Mouse (Mus musculus): ENCODE measurements at regions not wholly inside any gene's neighbourhood (a gene's known extent, or its start where the extent isn't known, plus 50 kb on each side); places are given as distances from the start of the nearest gene placed in this dataset.

DNA sequence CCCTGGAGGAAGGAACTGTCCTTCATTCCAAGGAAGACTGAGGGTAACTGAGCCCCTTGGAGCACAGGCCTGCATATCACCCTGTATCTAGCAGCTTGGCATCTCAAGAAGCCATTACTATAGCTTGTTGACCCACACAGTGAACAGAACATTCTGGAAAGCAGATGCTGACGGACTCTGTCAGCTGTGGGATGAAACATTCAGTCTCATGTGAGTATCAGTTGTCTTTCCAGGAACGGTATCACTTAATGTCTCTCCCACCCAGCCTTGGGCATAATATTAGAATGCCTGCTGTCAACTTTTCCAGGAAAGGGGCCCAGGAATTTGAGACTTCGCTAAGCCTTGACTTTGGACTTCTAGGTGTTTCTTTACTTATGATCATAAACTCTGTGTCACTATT is 76.3 kb upstream of the Egln3 start:
- DNase-seq (ENCODE audit: low spot score in 2 of 2) = no peak

DNA sequence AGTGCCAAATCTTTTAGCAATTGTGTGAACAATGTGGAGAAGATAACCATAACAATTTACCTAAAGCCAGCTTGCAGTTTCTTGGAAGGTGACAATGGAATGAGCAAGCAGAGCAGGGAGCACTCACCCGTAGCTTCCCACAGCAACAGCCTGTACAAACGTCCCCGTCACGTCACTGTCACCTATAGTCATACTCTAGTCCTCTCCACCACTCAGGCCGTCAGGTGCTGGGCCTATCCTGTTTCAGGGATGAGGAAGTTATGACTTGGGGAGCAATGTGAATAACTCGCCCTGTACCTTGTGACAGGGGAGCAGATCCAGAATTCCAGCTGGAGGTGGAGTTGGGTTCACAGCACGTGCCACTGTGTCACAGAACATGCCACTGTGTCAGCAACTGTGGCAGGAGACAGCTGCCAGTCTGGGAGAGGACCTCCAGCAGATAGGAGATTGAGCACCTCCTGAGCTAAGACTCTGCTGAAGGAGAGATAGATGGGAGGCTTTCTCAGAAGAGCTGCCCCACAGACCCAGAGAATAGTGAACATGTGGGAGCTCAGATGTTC is 73.4 kb upstream of the Egln3 start:
- no peak for DNase-seq (ENCODE audit: low spot score in 2 of 2)

DNA sequence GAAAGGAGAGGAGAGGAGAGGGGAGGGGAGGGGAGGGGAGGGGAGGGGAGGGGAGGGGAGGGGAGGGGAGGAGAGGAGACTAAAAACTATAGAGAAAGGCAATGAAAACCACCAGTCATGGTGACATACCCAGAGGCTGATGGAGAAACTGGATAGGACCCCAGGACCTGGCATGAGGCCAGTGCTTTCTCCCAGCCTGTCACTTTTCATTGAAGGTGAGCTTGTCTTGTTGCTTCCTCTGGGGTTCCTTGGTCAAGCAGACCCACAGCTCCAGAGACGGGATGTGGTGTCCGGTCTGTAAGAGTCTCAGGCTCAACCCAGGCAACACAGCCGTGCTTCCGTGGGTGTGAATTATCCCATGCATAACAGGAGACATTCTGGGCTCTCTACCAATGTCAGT is 69.8 kb upstream of the Egln3 start:
- DNase-seq (ENCODE audit: low spot score in 2 of 2) = no peak

DNA sequence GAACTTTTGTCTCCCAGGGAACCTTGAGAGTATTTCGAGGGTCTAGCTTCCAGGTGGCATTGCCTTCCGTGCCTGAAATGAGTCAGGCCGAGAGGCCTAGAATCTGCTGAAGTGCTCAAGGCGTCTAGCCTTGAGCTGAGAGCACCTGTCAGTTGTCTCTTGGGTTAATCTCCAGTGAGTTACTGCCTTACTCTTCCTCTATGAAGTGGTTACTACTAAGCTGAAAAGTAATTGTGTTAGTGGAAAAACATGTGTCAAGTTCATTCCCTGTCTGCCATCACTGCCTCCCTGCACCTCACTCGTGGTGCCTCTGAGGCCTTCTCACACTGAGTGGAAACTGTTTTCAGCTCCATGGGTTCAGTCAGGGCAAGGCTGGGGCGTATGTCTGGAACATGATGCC is 69.0 kb upstream of the Egln3 start:
- DNase-seq (ENCODE audit: low spot score in 2 of 2) = no peak

DNA sequence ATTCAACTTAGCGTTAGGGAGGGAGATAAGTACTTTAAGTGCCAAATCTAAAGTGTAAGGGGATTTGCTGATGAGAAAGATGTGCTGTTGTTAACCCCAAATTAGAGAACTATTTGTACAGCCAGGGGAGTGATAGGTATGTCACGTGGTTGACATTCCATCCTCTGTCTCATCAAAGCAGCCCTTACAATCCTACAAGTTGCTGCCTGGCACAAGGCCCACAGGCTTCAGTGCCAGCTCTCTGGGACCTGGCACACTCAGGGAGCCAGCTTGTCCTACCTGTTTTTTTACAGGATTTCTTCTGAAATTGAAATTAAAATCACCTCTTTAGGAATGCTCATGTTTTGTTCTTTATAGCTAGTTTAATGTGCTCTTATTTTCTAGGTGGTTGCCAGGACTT is 68.6 kb upstream of the Egln3 start:
- DNase-seq (ENCODE audit: low spot score in 2 of 2) = no peak

DNA sequence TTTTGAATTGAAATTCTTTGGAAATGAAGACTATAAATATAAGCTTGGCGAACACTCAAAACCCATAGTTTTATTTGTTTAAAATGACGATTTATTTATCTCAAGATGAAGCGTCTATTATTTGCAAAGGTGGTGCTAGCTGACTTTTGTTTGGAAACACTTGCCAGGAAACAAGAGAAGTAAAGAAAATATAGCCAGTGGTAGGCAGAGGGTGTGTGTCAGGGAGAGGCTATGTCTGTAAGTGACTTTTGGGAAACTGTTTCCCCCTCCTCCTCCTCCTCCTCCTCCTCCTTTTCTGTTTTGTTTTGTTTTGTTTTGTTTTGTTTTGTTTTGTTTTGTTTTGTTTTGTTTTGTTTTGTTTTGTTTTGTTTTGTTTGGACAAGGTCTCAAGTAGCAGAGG is 62.2 kb upstream of the Egln3 start:
- no peak for DNase-seq (ENCODE audit: low spot score in 2 of 2)

DNA sequence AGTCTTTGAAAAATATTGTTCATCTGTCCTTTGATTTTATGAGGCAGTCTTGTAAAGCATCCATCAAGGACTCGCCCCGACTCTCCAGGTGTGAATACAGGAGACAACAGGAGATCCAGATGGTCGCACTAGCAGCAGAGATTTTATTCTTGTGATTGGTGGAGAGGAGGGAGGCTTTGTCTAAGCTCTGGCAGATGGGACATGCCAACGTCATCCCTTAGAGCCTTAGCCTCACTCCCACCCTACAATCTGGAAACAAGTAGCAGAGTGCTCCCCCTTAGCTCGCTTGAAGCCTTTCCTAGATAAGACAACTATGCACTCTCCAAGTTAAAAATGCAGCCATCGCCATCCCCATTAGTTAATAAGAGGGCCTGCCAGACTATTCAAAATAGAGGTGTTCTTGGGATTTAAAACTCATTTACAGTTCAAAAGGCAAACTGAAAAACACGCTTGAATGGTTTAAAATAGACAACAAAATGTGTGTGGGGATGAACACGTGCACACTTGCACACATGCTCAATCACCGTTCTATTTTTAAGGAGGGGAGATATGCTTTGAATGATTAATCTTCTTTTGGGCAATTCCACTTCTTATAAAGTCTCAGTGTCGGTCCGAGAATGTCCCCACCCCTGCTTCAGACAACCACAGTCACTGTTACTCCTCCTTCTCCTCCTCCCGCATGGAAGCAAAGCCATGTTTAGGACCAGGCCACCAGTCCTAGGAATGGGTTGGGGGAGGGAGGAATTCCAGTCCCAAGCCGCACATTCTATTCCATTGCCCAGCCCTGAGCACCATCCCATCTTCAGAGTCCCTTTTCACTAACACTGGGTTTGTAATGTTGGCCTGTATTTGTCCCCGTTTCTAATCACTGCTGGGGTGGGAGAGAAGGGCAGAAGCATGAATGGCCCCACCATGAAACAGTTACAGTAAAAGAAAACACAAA is 61.5 kb upstream of the Egln3 start:
- DNase-seq (ENCODE audit: low spot score in 2 of 2) = peak in 1 of 2 experiments; percentile 10

DNA sequence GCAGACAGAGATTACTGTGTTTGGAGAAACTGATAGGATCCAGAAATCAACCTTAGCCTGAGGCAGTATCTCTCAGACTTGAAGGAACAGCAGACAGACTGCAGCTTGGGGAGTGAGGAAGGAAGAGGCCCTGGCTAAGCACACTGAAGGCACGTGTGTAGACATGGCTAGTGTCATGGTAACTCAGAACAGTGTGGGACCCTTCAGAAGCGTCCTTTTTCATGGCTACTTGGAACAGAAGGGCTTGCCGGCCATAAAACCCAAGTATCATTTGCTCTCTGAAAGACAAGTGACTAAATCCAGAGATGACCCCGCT is 60.7 kb upstream of the Egln3 start:
- no peak for DNase-seq (ENCODE audit: low spot score in 2 of 2)

DNA sequence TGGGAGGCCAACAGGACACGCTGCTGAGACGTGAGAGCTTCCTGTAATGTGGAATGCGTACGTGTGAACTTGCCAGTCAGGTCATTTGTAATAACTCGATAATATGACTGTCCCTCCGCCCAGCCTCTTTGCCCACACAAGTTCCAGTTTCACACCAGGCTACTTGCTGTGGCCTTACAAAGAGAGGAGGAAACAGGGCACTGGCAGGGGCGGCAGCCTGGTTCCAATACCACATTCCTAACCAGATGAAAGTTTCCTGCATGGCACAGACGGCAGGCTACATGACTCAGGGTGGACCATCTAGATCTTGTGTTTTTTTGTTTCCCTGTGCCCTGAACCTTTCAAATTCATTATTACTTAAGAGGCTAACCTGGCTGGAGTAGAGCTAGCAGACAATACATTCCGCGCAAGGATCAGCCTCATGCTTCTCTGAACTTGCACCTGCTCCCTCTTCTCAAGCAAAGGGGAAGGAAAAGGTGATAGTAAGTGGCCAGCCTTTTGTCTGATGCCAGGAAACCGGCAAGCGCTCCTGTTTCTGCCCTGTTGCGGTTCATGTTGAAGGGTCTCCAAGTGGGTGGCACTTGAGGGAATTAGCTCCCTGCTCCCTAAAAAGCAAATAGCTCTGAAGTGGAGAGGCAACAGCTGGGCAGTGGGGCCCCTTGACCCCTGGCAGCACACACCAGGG is 60.2 kb upstream of the Egln3 start:
- no peak for DNase-seq (ENCODE audit: low spot score in 2 of 2)

DNA sequence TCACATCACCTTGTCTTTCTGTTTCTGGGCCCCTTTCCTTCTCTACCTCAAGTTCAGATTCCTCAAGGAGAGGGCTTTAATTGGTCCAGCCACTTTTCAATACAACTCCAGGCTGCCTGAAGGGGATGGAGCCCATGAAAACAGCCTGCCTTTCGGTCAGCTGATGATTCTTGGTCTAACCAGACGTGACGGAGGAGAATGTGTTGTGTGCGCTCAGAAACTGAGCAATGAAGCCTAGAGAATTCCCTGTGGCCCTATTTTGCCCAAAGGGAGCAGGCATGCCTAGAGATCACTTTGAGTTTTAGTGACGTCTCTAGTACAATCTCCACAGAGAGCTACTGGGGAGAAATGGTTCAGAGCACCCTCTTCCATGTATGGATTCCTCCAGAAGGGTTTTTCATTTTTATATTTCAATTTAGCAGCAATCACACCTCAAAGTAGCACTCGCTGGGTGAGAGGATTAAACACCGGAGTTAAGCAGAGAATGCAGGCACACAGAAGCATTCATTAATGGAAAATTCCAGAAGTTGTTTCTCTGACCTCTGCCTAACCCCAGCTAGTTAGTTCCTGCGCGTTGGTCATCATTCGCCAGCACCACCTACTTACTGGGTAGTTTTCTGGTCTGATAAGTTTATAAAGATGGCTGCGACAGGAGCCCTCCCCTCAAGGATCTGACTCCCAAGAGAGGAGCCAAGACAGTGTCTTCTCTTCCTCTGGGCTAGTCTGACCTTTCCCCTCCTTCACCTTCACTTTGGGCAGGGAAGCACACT is 58.8 kb upstream of the Egln3 start:
- no peak for DNase-seq (ENCODE audit: low spot score in 2 of 2)

DNA sequence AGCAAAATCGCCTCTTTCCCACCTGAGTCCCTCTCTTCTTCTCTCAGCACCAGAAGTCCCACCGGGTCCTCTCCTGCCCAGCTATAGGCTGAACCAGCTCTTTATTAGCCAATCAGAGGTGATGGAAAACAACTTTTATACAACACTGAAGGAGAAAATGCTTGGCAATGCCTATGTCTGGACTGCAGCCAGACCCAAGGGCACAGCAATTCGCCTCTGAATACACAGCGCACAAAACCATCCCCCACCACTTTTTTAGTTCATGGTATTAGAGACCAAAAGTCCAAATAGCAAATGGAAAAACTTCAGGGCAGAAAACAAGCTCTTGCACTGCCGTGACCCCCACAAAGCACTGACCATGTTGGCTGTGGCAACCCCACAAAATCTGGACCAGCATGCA is 57.8 kb upstream of the Egln3 start:
- DNase-seq (ENCODE audit: low spot score in 2 of 2) = no peak

DNA sequence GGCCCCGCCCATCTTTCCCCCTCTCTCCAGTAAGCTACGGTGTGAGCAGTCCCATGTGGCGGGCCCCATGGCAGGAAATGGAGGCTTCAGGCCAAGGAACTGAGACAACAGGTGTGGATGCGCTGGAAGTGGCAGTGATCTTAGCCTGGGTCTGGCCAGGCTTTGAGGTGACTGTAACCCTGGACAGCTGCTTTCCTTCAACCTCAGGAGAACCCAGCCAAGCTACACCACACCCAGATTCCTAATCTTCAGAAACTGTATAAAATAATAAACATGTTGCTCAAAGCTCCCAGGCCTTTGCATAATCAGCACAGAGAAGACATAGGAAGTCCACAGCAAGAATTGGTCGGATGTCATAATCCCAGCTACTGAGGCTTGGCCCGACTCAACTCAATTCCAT is 56.8 kb upstream of the Egln3 start:
- no peak for DNase-seq (ENCODE audit: low spot score in 2 of 2)

DNA sequence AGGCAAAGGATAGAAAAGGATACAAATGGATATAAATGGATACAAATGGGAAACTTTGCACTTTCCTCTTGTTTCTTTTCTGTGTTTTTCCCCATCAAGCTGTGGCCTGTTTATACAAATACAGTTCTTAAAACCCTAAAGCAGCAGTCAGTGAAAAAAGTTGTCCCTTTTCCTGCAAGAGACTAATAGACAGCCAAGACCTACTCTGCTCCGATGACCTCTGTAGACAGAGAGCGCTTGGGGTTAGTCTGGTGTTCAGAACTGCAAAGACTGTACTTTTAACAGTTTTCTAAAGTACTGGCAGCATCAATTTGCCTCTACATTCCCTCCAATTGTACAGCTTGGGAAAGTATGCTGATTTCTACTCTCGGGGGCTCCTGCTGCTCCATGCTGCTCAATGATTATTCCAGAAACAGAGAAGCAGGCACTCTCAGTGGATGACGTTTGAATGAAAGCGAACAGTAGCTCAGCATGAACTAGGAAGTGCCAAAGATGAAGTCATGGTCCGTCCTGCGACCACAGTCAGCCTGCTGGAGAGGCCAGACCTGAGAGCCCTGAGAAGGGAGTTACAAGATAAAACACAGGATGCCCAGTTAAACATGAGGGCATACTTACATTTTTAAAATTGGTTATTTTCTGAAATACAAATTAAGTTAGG is 54.2 kb upstream of the Egln3 start:
- DNase-seq (ENCODE audit: low spot score in 2 of 2) = no peak

DNA sequence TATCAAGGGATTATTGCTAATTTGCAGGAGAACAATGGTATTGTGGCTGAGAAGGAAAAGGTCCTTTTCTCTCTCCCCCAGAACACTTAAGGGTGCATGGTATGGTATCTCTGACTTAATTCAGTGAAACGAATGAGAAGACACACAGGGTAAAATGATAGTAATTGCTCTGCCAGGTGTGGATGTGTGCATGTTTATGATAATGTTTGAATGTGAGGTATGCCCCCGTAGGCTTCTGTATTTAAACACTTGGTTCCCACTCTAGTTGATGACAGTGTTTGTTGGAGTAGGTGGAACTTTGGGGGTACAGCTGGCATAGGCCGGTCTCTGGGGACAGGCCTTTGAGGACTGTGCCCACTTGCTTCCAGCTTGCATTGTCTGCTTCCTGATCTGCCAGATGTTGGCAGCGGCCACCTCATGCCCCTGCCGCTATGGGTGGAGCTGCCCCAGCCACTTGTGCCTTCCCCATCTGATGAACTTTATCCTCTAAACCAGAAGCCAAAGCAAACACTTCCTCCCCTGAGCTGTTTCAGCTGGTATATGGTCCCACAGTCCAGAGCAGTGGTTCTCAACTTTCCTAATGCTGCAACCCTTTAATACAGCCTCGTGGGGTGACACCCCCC is 53.0 kb upstream of the Egln3 start:
- no peak for DNase-seq (ENCODE audit: low spot score in 2 of 2)
